Mouse (Mus musculus): Measurements from ENCODE around the gene Actr3b. TPM values are rescaled to one million over a fixed set of nuclear protein-coding genes. Genes with fewer than 3 reads are reported as not detected.

Actr3b gene
- polyA plus RNA-seq, 1 experiment from 2014 or later: 55.1 TPM

DNA sequence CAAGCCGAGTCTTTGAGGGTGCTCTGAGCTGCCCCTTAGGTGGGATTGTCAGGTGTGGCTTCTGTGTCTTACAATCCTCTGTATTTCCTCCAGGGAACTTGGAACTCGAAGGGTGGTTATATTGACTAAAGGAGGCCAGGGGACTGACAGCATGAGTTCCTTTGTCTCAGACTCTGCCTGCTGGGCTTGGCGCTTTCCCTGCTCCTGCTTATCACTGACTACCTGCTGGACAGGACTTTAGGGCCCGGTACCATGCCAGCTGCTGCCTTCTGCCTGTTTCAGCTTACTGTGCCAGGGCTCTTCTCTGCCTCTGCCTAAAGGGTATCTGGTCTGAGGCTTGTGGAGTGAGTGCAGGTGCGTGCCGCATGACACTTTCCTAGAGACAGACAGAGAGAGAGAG, 53.1 kb downstream of the Actr3b start:
- no peaks in the 10 kb centered on the region for H3K9me3 ChIP-seq (ENCODE audit: control insufficient read depth, low read length)
- 49% methylated on average over 6 of the region's 6 CpGs for WGBS

DNA sequence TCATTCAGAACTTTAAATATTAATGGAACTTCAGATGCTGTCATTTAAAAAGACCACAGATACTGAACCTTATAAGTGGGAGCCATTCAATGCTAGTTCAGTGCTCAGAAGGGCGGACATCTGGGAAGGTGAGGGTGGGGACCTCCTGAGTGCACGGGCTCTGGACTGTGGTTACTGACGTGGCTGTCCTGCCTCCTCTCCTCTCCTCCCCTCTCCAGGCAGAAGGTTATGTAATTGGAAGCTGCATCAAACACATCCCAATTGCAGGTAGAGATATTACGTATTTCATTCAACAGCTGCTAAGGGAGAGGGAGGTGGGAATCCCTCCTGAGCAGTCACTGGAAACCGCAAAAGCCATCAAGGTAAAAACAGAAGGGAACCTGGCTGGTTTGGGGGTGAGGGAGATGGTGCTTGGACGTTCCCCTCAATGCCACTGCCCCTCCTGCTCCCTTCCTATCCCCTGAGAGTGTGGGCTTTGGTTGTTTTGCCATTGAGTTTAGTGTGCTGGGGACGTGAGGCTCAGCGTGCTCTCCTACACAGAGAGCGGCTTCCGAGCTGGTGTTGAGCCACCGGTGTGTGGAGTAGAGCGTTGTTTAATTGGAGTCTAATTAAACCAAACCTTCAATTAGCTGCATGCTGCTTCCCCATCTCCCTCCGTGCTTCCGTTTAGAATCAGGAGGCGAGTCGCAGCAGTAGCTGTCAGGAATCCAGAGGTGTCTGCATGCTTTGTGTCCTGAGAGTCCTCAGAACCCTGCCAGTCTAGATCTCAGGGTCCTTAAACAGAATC, 69.7 kb downstream of the Actr3b start:
- no peaks in the 10 kb centered on the region for H3K27me3 ChIP-seq (replicated peaks; ENCODE audit: control insufficient read depth, insufficient read depth, low read length)
- H3K4me3 ChIP-seq (ENCODE audit: low read length): no peak overlapping the region
- H3K4me1 ChIP-seq (ENCODE audit: control insufficient read depth, insufficient read depth, low read depth, low read length): no peaks in the 10 kb centered on the region
- no peak overlapping the region for H3K27ac ChIP-seq (ENCODE audit: low read depth, low read length)
- peak; percentile 54; the same call in 1 of the 2 replicates for ATAC-seq
- no peak overlapping the region for H3K4me2 ChIP-seq (ENCODE audit: low read length)
- H3K9ac ChIP-seq (ENCODE audit: low read depth, low read length): no peak overlapping the region; the same call in 1 of the 2 replicates
- no peaks in the 10 kb centered on the region for H3K9me3 ChIP-seq (ENCODE audit: control insufficient read depth, low read length)
- H3K36me3 ChIP-seq (ENCODE audit: control insufficient read depth, insufficient read depth, low read length): no peaks in the 10 kb centered on the region
- WGBS: 65% methylated on average over 16 of the region's 16 CpGs

More for the DNA sequence above, 53.1 kb downstream of the Actr3b start:
- H3K9ac ChIP-seq (ENCODE audit: low read depth, low read length): no peak overlapping the region
- no peaks in the 10 kb centered on the region for H3K36me3 ChIP-seq (ENCODE audit: control insufficient read depth, insufficient read depth, low read length)
- no peak overlapping the region for H3K4me3 ChIP-seq (ENCODE audit: low read length)
- no peaks in the 10 kb centered on the region for H3K27me3 ChIP-seq (replicated peaks; ENCODE audit: control insufficient read depth, insufficient read depth, low read length)
- no peak overlapping the region for H3K4me2 ChIP-seq (ENCODE audit: low read length)
- H3K27ac ChIP-seq (ENCODE audit: low read depth, low read length): no peak overlapping the region
- H3K4me1 ChIP-seq (ENCODE audit: control insufficient read depth, insufficient read depth, low read depth, low read length): no peaks in the 10 kb centered on the region
- no peak for ATAC-seq

DNA sequence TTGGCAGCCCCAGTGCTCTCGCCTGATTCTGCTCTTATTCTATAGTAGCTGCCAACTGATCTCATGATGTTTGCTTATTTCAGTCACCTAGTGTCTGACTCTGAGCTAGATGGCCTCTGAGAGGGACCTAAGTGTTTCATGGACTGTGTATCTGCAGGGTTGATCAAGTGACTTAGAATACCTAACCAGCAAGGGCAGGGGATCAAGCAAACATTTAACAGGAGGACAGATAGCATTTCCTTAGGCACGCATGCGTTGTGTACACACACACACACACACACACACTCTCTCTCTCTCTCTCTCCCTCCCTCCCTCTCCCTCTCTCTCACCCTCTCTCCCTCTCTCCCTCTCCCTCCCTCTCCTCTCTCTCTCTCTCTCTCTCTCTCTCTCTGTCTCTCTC, 71.0 kb downstream of the Actr3b start:
- no peak overlapping the region for H3K27ac ChIP-seq (ENCODE audit: low read depth, low read length)
- H3K4me3 ChIP-seq (ENCODE audit: low read length): no peak overlapping the region
- no peaks in the 10 kb centered on the region for H3K4me1 ChIP-seq (ENCODE audit: control insufficient read depth, insufficient read depth, low read depth, low read length)
- H3K9me3 ChIP-seq (ENCODE audit: control insufficient read depth, low read length): no peaks in the 10 kb centered on the region
- no peak overlapping the region for H3K9ac ChIP-seq (ENCODE audit: low read depth, low read length)
- WGBS: 83% methylated on average over 3 of the region's 3 CpGs
- no peak for ATAC-seq
- H3K36me3 ChIP-seq (ENCODE audit: control insufficient read depth, insufficient read depth, low read length): no peaks in the 10 kb centered on the region
- H3K27me3 ChIP-seq (replicated peaks; ENCODE audit: control insufficient read depth, insufficient read depth, low read length): no peaks in the 10 kb centered on the region
- no peak overlapping the region for H3K4me2 ChIP-seq (ENCODE audit: low read length)

DNA sequence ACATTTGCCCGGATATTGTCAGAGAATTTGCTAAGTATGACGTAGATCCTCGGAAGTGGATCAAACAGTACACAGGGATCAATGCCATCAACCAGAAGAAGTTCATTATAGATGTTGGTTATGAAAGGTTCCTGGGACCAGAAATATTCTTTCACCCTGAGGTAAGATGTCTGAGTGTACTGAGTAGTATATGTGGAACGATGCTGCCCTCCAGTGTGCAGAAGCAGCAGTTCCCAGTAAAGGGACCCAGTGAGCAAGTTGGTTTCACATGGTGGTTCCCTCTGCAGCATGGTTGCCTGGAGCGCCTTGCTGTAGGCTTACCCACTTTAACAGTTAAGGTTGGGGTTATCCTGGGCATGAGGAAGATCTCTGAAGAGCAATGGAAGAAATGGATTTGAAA, 71.8 kb downstream of the Actr3b start:
- Histone ChIP-seq H3K27me3 (replicated peaks; ENCODE audit: control insufficient read depth, insufficient read depth, low read length) (no peaks in the 10 kb centered on the region), H3K36me3 (ENCODE audit: control insufficient read depth, insufficient read depth, low read length) (no peaks in the 10 kb centered on the region), H3K27ac (ENCODE audit: low read depth, low read length) (no peak overlapping the region), H3K9me3 (ENCODE audit: control insufficient read depth, low read length) (no peaks in the 10 kb centered on the region), H3K9ac (ENCODE audit: low read depth, low read length) (no peak overlapping the region), H3K4me1 (ENCODE audit: control insufficient read depth, insufficient read depth, low read depth, low read length) (no peaks in the 10 kb centered on the region), H3K4me3 (ENCODE audit: low read length) (no peak overlapping the region), H3K4me2 (ENCODE audit: low read length) (no peak overlapping the region)
- ATAC-seq: peak; percentile 90
- WGBS: 83% methylated on average over 5 of the region's 5 CpGs

DNA sequence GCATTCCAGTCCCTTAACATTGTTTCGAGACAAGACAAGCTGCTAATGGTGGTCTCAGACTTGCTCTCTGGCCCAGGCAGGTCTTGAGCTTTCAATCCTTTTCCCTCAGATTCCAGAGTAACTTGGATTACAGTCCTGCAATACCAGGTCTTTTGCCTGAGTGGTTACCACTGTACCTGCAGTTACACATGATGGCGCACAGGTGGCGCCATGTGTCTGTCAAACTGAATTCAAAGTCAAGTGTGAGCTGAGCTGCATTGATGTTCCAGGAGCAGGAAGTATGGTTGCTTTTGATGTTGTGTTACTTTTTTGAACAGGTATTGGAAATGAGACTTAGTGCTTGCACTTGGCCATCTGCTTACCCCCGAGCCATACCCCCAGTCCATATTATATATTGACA, 79.6 kb downstream of the Actr3b start:
- H3K4me3 ChIP-seq (ENCODE audit: low read length): no peak overlapping the region
- 42% methylated on average over 4 of the region's 4 CpGs for WGBS
- H3K4me2 ChIP-seq (ENCODE audit: low read length): no peak overlapping the region
- H3K27me3 ChIP-seq (replicated peaks; ENCODE audit: control insufficient read depth, insufficient read depth, low read length): no peaks in the 10 kb centered on the region
- no peaks in the 10 kb centered on the region for H3K4me1 ChIP-seq (ENCODE audit: control insufficient read depth, insufficient read depth, low read depth, low read length)
- no peak overlapping the region for H3K27ac ChIP-seq (ENCODE audit: low read depth, low read length)
- ATAC-seq: peak; percentile 62
- no peak overlapping the region for H3K9ac ChIP-seq (ENCODE audit: low read depth, low read length)
- H3K36me3 ChIP-seq (ENCODE audit: control insufficient read depth, insufficient read depth, low read length): no peaks in the 10 kb centered on the region
- no peaks in the 10 kb centered on the region for H3K9me3 ChIP-seq (ENCODE audit: control insufficient read depth, low read length)

DNA sequence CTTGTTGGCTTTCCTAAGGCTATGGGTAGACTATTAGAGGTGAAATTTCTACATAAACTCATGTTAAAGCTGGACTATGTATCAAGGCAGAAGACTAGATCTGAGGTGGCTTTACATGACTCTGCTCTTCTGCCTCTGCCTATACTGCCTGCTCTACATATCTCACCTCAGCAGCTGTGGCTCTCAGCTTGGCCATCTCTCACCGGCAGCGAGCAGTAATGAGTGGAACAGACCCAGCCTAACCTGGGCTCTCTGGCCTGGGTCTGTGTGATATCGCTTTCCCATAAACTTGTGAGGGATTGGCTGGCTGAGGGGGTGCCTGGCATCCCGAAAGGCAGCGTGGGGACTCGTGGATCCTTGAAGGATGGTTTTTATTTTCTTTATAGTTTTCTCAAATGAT, 86.8 kb downstream of the Actr3b start:
- no peak overlapping the region for H3K4me3 ChIP-seq (ENCODE audit: low read length)
- H3K36me3 ChIP-seq (ENCODE audit: control insufficient read depth, insufficient read depth, low read length): no peaks in the 10 kb centered on the region
- no peak overlapping the region for H3K27ac ChIP-seq (ENCODE audit: low read depth, low read length)
- WGBS: 85% methylated on average over 6 of the region's 6 CpGs
- no peak overlapping the region for H3K4me2 ChIP-seq (ENCODE audit: low read length)
- H3K9me3 ChIP-seq (ENCODE audit: control insufficient read depth, low read length): no peaks in the 10 kb centered on the region
- H3K4me1 ChIP-seq (ENCODE audit: control insufficient read depth, insufficient read depth, low read depth, low read length): no peaks in the 10 kb centered on the region
- no peak overlapping the region for H3K9ac ChIP-seq (ENCODE audit: low read depth, low read length)
- no peaks in the 10 kb centered on the region for H3K27me3 ChIP-seq (replicated peaks; ENCODE audit: control insufficient read depth, insufficient read depth, low read length)
- ATAC-seq: no peak

DNA sequence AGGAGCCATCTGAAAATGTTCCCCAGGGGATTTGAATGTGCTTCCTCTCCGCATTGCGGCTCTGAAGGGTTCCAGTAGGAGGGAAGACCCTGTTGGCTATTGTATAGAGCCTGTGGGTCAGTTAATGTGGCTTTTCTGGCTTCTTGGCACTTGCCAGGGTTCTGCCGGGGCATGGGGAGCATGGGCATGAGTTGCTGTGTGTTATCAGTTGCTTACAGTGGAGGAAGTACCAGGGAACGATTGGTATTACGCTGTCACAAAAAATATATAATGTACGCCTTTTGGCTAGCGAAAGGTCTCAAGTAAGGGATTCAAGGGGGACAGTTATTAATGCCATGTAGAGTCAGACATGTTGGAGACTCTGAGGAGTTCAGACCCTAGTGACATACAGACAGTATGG, 87.4 kb downstream of the Actr3b start:
- Histone ChIP-seq H3K9ac (ENCODE audit: low read depth, low read length) (no peak overlapping the region), H3K36me3 (ENCODE audit: control insufficient read depth, insufficient read depth, low read length) (no peaks in the 10 kb centered on the region), H3K27ac (ENCODE audit: low read depth, low read length) (no peak overlapping the region), H3K4me3 (ENCODE audit: low read length) (no peak overlapping the region), H3K4me1 (ENCODE audit: control insufficient read depth, insufficient read depth, low read depth, low read length) (no peaks in the 10 kb centered on the region), H3K4me2 (ENCODE audit: low read length) (no peak overlapping the region), H3K9me3 (ENCODE audit: control insufficient read depth, low read length) (no peaks in the 10 kb centered on the region), H3K27me3 (replicated peaks; ENCODE audit: control insufficient read depth, insufficient read depth, low read length) (no peaks in the 10 kb centered on the region)
- no peak for ATAC-seq
- WGBS: 85% methylated on average over 7 of the region's 7 CpGs

DNA sequence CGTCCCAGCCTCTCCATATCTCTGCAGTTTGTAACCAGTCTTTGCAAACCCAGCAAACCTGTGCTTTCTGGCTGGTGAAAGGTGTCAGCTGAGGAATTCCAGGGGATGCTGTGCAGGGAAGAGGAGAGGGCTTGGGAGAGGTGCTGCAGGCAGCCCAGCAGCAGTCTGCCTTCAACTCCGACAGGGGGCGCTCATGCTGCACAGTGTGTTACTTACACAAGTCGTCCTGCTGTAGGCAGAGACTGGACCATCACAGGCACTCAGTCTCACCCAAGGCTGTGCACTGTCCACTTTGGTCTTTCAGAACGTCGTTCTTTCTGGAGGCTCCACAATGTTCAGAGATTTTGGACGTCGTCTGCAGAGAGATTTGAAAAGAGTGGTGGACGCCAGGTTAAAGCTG, 88.3 kb downstream of the Actr3b start:
- Histone ChIP-seq H3K27ac (ENCODE audit: low read depth, low read length) (no peak overlapping the region), H3K9me3 (ENCODE audit: control insufficient read depth, low read length) (no peaks in the 10 kb centered on the region), H3K4me2 (ENCODE audit: low read length) (no peak overlapping the region), H3K9ac (ENCODE audit: low read depth, low read length) (no peak overlapping the region), H3K4me1 (ENCODE audit: control insufficient read depth, insufficient read depth, low read depth, low read length) (no peaks in the 10 kb centered on the region), H3K4me3 (ENCODE audit: low read length) (no peak overlapping the region), H3K27me3 (replicated peaks; ENCODE audit: control insufficient read depth, insufficient read depth, low read length) (no peaks in the 10 kb centered on the region), H3K36me3 (ENCODE audit: control insufficient read depth, insufficient read depth, low read length) (no peaks in the 10 kb centered on the region)
- peak; percentile 74; the same call in 1 of the 2 replicates for ATAC-seq
- 44% methylated on average over 9 of the region's 9 CpGs for WGBS

DNA sequence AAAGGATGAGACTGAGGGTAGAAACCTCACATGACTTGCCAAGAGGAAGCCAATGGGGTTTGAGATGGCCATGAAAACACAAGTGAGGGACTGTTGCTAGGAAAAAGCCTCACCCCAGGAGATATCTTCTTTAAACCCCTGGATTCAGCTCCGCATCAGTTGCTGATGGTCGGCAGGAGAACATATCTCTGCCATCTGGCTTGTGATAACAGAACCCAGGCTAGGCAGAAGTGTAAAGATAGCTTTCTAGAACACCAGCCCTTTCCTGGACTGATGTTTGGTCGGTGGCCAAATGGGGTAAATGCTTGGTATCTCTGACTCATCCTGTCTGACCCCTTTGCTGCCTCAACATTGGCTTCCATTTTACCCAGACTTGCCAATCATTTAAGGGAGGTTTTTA, 106.4 kb downstream of the Actr3b start:
- Histone ChIP-seq H3K36me3 (ENCODE audit: control insufficient read depth, insufficient read depth, low read length) (no peaks in the 10 kb centered on the region), H3K9me3 (ENCODE audit: control insufficient read depth, low read length) (no peaks in the 10 kb centered on the region), H3K9ac (ENCODE audit: low read depth, low read length) (no peak overlapping the region), H3K4me1 (ENCODE audit: control insufficient read depth, insufficient read depth, low read depth, low read length) (peaks cover 7% of the 10 kb centered on the region), H3K27ac (ENCODE audit: low read depth, low read length) (no peak overlapping the region), H3K4me3 (ENCODE audit: low read length) (no peak overlapping the region), H3K27me3 (replicated peaks; ENCODE audit: control insufficient read depth, insufficient read depth, low read length) (no peaks in the 10 kb centered on the region), H3K4me2 (ENCODE audit: low read length) (no peak overlapping the region)
- WGBS: 95% methylated on average over 3 of the region's 3 CpGs
- no peak for ATAC-seq

All from hindbrain, embryonic 16.5 days (tissue).